In the genomic region with DNA sequence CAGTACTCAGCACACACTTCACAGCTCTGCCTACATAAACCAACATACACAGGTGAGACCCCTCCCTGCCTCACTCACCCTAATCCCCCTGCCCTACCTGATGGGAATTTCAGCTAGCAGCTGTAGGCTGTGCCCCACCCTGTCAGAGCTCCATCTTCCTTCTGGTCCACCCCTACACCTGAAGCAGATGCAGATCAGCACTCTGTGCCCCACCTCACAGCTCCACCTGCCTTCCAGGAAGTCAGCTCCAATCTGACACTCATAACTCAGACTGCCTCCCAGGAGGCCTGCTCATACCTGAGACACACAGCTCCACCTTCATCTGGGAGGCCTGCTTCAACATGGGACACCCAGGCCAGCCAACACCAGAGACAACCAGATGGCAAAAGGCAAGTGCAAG, we compare ENCODE assay signal across 21 mouse cellular contexts.
DNase-seq lines count a peak whose midpoint lies in the region; ATAC-seq and TF ChIP-seq lines count a peak whose summit lies in the region.
"Had no signal": no experiment of that assay in that cellular context is flagged by ENCODE, and none has a peak within 500 bp of the region (broad histone marks: within the 10 kb centered on the region; RNA-seq: fewer than 3 reads in every experiment).

No protein-coding gene starts in this region.

- TF ChIP-seq EP300 in stomach, postnatal 0 days (optimal IDR thresholded peaks at IDR 0.05) = no peak

- no peaks in the 10 kb centered on the region for H3K36me3 ChIP-seq in intestine, embryonic 15.5 days
- no peaks in the 10 kb centered on the region for H3K36me3 ChIP-seq in intestine, postnatal 0 days (ENCODE audit: control insufficient read depth, insufficient read depth)
- no peaks in the 10 kb centered on the region for H3K36me3 ChIP-seq in intestine, embryonic 16.5 days (ENCODE audit: control insufficient read depth, insufficient read depth, low read length)
- no peaks in the 10 kb centered on the region for H3K36me3 ChIP-seq in stomach, postnatal 0 days (ENCODE audit: control insufficient read depth, insufficient read depth, low read length)
- H3K36me3 ChIP-seq: G1E had no signal

- no peak overlapping the region for H3K4me3 ChIP-seq in intestine, embryonic 15.5 days (replicated peaks)
- no peak overlapping the region for H3K4me3 ChIP-seq in intestine, postnatal 0 days (ENCODE audit: low read depth, low read length)
- no peak overlapping the region for H3K4me3 ChIP-seq in intestine, embryonic 16.5 days (ENCODE audit: low read length)
- H3K4me3 ChIP-seq in stomach, postnatal 0 days (ENCODE audit: low read depth, low read length) = no peak overlapping the region

- no peak overlapping the region for H3K9ac ChIP-seq in intestine, embryonic 15.5 days
- H3K9ac ChIP-seq in intestine, postnatal 0 days (ENCODE audit: low read depth, low read length) = no peak overlapping the region
- H3K9ac ChIP-seq in intestine, embryonic 16.5 days (ENCODE audit: low read depth, low read length) = no peak overlapping the region
- no peak overlapping the region for H3K9ac ChIP-seq in stomach, postnatal 0 days (ENCODE audit: low read length)

- no peak overlapping the region for H3K4me2 ChIP-seq in intestine, embryonic 15.5 days (replicated peaks)
- no peak overlapping the region for H3K4me2 ChIP-seq in intestine, postnatal 0 days (replicated peaks; ENCODE audit: low read depth)
- H3K4me2 ChIP-seq in intestine, embryonic 16.5 days (ENCODE audit: low read depth, low read length) = no peak overlapping the region
- no peak overlapping the region for H3K4me2 ChIP-seq in stomach, postnatal 0 days (replicated peaks; ENCODE audit: low read depth)

- H3K9me3 ChIP-seq in intestine, embryonic 15.5 days = no peaks in the 10 kb centered on the region
- no peaks in the 10 kb centered on the region for H3K9me3 ChIP-seq in intestine, postnatal 0 days (ENCODE audit: control insufficient read depth)
- no peaks in the 10 kb centered on the region for H3K9me3 ChIP-seq in intestine, embryonic 16.5 days (ENCODE audit: control insufficient read depth, low read length)
- H3K9me3 ChIP-seq in stomach, postnatal 0 days (ENCODE audit: control insufficient read depth, low read length) = no peaks in the 10 kb centered on the region
- H3K9me3 ChIP-seq: G1E had no signal

- H3K27me3 ChIP-seq in intestine, embryonic 15.5 days (replicated peaks) = no peaks in the 10 kb centered on the region
- no peaks in the 10 kb centered on the region for H3K27me3 ChIP-seq in intestine, postnatal 0 days (replicated peaks; ENCODE audit: control insufficient read depth, insufficient read depth, low read length)
- H3K27me3 ChIP-seq in intestine, embryonic 16.5 days (replicated peaks; ENCODE audit: control insufficient read depth, insufficient read depth, low read length) = no peaks in the 10 kb centered on the region
- no peaks in the 10 kb centered on the region for H3K27me3 ChIP-seq in stomach, postnatal 0 days (ENCODE audit: control insufficient read depth, insufficient read depth, low read length)
- H3K27me3 ChIP-seq: CH12.LX, Patski had no signal

- peak; percentile 58 for ATAC-seq in intestine, embryonic 15.5 days
- ATAC-seq in intestine, postnatal 0 days = no peak
- ATAC-seq in intestine, embryonic 16.5 days = peak; percentile 59
- peak; percentile 67; the same call in 1 of the 2 replicates for ATAC-seq in stomach, postnatal 0 days (ENCODE audit: low FRiP score, low TSS enrichment)
- no peak for ATAC-seq in erythroid progenitor cell, adult 5-6 weeks (replicated peaks; ENCODE audit: low FRiP score, poor library complexity, severe bottlenecking)
- ATAC-seq: activated CD4-positive, CD25-positive, alpha-beta regulatory T cell, adult 4 months; CD4-positive, CD25-positive, alpha-beta regulatory T cell, adult 4 months; Patski had no signal

- H3K27ac ChIP-seq in intestine, embryonic 15.5 days = no peak overlapping the region
- no peak overlapping the region for H3K27ac ChIP-seq in intestine, postnatal 0 days (ENCODE audit: low read depth, low read length)
- H3K27ac ChIP-seq in intestine, embryonic 16.5 days (ENCODE audit: low read length) = no peak overlapping the region
- H3K27ac ChIP-seq in stomach, postnatal 0 days (replicated peaks) = no peak overlapping the region

- TF ChIP-seq CTCF in intestine, postnatal 0 days (IDR thresholded peaks at IDR 0.05; ENCODE audit: low read depth) = no peak
- TF ChIP-seq CTCF in stomach, postnatal 0 days (IDR thresholded peaks at IDR 0.05; ENCODE audit: low read depth) = no peak

- H3K4me1 ChIP-seq in intestine, embryonic 15.5 days (replicated peaks) = 0 out of 2 replicates have a peak, but pooled peaks cover 2% of the 10 kb centered on the region
- no peaks in the 10 kb centered on the region for H3K4me1 ChIP-seq in intestine, postnatal 0 days (replicated peaks; ENCODE audit: control insufficient read depth, insufficient read depth, low read length)
- H3K4me1 ChIP-seq in intestine, embryonic 16.5 days (ENCODE audit: control insufficient read depth, insufficient read depth, low read length) = no peaks in the 10 kb centered on the region; the same call in 1 of the 2 replicates
- no peaks in the 10 kb centered on the region for H3K4me1 ChIP-seq in stomach, postnatal 0 days (replicated peaks; ENCODE audit: control insufficient read depth, insufficient read depth)

- DNase-seq in stomach, postnatal 0 days (ENCODE audit: low spot score) = peak; percentile 17
- DNase-seq in ovary, postnatal 10 days (ENCODE audit: low spot score) = no peak
- DNase-seq: adrenal gland, adult 2 months; adrenal gland, adult 8-10 months; adrenal gland, postnatal 10 days; adrenal gland, postnatal 14 days; adrenal gland, postnatal 25 days; adrenal gland, postnatal 36 days; B cell, adult 2 months; cerebellum, adult 11 months; cerebellum, adult 11-12 months; cerebellum, adult 18-20 months had no signal

Comparison
In these comparisons a context has a peak if more than half of its experiments do, and no peak if none do; other contexts are left out.
1. ATAC-seq: peak in intestine, embryonic 15.5 days (single experiment), intestine, embryonic 16.5 days (single experiment) and stomach, postnatal 0 days (single experiment); none in intestine, postnatal 0 days (single experiment) and erythroid progenitor cell, adult 5-6 weeks (single experiment).